Mouse (Mus musculus) lung, embryonic 14.5 days (tissue): Measurements from ENCODE around the gene Trabd. TPM values are rescaled to one million over a fixed set of nuclear protein-coding genes. Genes with fewer than 3 reads are reported as not detected.

Source experiments
- ATAC-seq: fragments of 200-750 bp; cut with Nextera tagmentation; 2 replicates; pipeline ENCODE4 v1.8.0; 2017; ENCODE audit warnings: mild to moderate bottlenecking, moderate TSS enrichment, moderate library complexity; ENCODE audit not compliant: insufficient read depth
- DNase-seq: peaks from one replicate; pipeline ENCODE4 v3.0.0-alpha.2; 2015
- H3K27ac ChIP-seq: fragments of 300-500 bp; sonication (generic); 2 replicates; pipeline ENCODE4 v1.5.1; 2014; ENCODE audit warnings: low read depth, mild to moderate bottlenecking, moderate library complexity
- H3K27me3 ChIP-seq: fragments of 300-500 bp; sonication (generic); 2 replicates; pipeline ENCODE4 v1.6.1; 2014; ENCODE audit warnings: low read length, control low read depth; ENCODE audit not compliant: insufficient read depth
- H3K36me3 ChIP-seq: fragments of 300-500 bp; sonication (generic); 2 replicates; pipeline ENCODE4 v1.6.1; 2014; ENCODE audit warnings: control low read depth; ENCODE audit not compliant: insufficient read depth
- H3K4me1 ChIP-seq: fragments of 300-500 bp; sonication (generic); 2 replicates; pipeline ENCODE4 v1.6.1; 2014; ENCODE audit warnings: antibody characterized with exemption, control low read depth; ENCODE audit not compliant: insufficient read depth
- H3K4me2 ChIP-seq: fragments of 300-500 bp; sonication (generic); 2 replicates; pipeline ENCODE4 v1.6.1; 2014; ENCODE audit warnings: mild to moderate bottlenecking
- H3K4me3 ChIP-seq: fragments of 300-500 bp; sonication (generic); 2 replicates; pipeline ENCODE4 v1.5.1; 2014; ENCODE audit warnings: low read depth, low read length
- H3K9ac ChIP-seq: fragments of 300-500 bp; sonication (generic); 2 replicates; pipeline ENCODE4 v1.6.1; 2014
- H3K9me3 ChIP-seq: fragments of 300-500 bp; sonication (generic); 2 replicates; pipeline ENCODE4 v1.6.1; 2016; ENCODE audit warnings: low read depth, low read length, control low read depth
- CTCF ChIP-seq: IDR thresholded peaks from 2 replicates; pipeline ENCODE4 v1.5.1; 2016; ENCODE audit warnings: antibody characterized with exemption, low read depth
- WGBS: fragments of 180-500 bp; shearing (Covaris S2); extraction: QIAGEN DNeasy Blood & Tissue Kit; methylation state at CpG from one replicate; pipeline ENCODE4 v1.1.7; 2014; 5-methylcytosine and 5-hydroxymethylcytosine counted together
- polyA plus RNA-seq: library from polyadenylated mRNA; unstranded; fragments of >200 nt; fragmentation: Nextera tagmentation; extraction: Ambion mirVana; gene quantifications from 2 replicates; pipeline ENCODE4 v1.2.1, GENCODE M21; 2014

The Trabd gene
- polyA plus RNA-seq, 1 experiment from 2014 or later = 51.6 TPM

GRCm38 (mm10) chr15:89127364-89127940 lies 52.5 kb downstream of the Trabd start:
- 0 out of 2 replicates have a peak, but pooled peaks cover 3% of the 10 kb centered on the region for H3K4me1 ChIP-seq
- peak overlapping the region; percentile 51 for H3K4me3 ChIP-seq
- ATAC-seq (no peak), DNase-seq (no peak)
- H3K9ac ChIP-seq = peak overlapping the region; percentile 57; the same call in 1 of the 2 replicates
- TF ChIP-seq CTCF = no peak
- no peaks in the 10 kb centered on the region for H3K27me3 ChIP-seq
- peak overlapping the region; percentile 79 for H3K4me2 ChIP-seq
- no peak overlapping the region for H3K27ac ChIP-seq
- no peaks in the 10 kb centered on the region for H3K9me3 ChIP-seq
- H3K36me3 ChIP-seq = 0 out of 2 replicates have a peak, but pooled peaks cover 6% of the 10 kb centered on the region
- 82% methylated on average over 8 of the region's 8 CpGs for WGBS

- ATAC-seq = peak; percentile 87
- DNase-seq = peak; percentile 90
- Histone ChIP-seq H3K36me3 (0 out of 2 replicates have a peak, but pooled peaks cover 6% of the 10 kb centered on the region), H3K9ac (peak within 1 kb of the TSS; percentile 57), H3K27ac (peak within 1 kb of the TSS; percentile 71; the same call in 1 of the 2 replicates), H3K27me3 (no peaks in the 10 kb centered on the region), H3K9me3 (no peaks in the 10 kb centered on the region), H3K4me1 (0 out of 2 replicates have a peak, but pooled peaks cover 3% of the 10 kb centered on the region), H3K4me3 (peak within 1 kb of the TSS; percentile 51), H3K4me2 (peak within 1 kb of the TSS; percentile 79)
- WGBS = 3% methylated on average over 36 of the region's 36 CpGs
- peak; percentile 95 for TF ChIP-seq CTCF
Measured at GRCm38 (mm10) chr15:89128382-89129350, 53.7 kb downstream of the Trabd start, which contains the start of gene Hdac10. Gene Hdac10, minus strand, starts transcription at chr15:89128700.

- H3K27me3 ChIP-seq = no peaks in the 10 kb centered on the region
- no peak overlapping the region for H3K27ac ChIP-seq
- no peak for TF ChIP-seq CTCF
Measured at GRCm38 (mm10) chr15:89130245-89130644, 55.3 kb downstream of the Trabd start.

GRCm38 (mm10) chr15:89131316-89131715 lies 56.4 kb downstream of the Trabd start:
- no peak for ATAC-seq
- 0 out of 2 replicates have a peak, but pooled peaks cover 3% of the 10 kb centered on the region for H3K4me1 ChIP-seq
- DNase-seq = no peak
- H3K4me3 ChIP-seq = no peak overlapping the region
- H3K9ac ChIP-seq = no peak overlapping the region
- 81% methylated on average over 3 of the region's 3 CpGs for WGBS
- no peaks in the 10 kb centered on the region for H3K27me3 ChIP-seq
- H3K36me3 ChIP-seq = no peaks in the 10 kb centered on the region
- H3K9me3 ChIP-seq = no peaks in the 10 kb centered on the region
- TF ChIP-seq CTCF = no peak
- no peak overlapping the region for H3K4me2 ChIP-seq
- H3K27ac ChIP-seq = no peak overlapping the region

More at GRCm38 (mm10) chr15:89130245-89130644, 55.3 kb downstream of the Trabd start:
- no peak overlapping the region for H3K4me3 ChIP-seq
- DNase-seq (no peak), ATAC-seq (no peak)
- H3K36me3 ChIP-seq = 0 out of 2 replicates have a peak, but pooled peaks cover 3% of the 10 kb centered on the region
- H3K4me1 ChIP-seq = 0 out of 2 replicates have a peak, but pooled peaks cover 3% of the 10 kb centered on the region
- no peaks in the 10 kb centered on the region for H3K9me3 ChIP-seq
- no peak overlapping the region for H3K4me2 ChIP-seq
- no peak overlapping the region for H3K9ac ChIP-seq

Other genes starting within 250 kb of the Trabd start
- 48.6 TPM in 2 replicates for gene Pim3, start 212.9 kb upstream of the Trabd start, polyA plus RNA-seq
- not detected in 2 replicates for gene Ttll8, start 120.7 kb upstream of the Trabd start, polyA plus RNA-seq
- gene Mlc1, start 96.1 kb upstream of the Trabd start, polyA plus RNA-seq = not detected in 2 replicates
- gene Mov10l1, start 92.2 kb upstream of the Trabd start, polyA plus RNA-seq = 0.89 TPM in 1 of 2 replicates, not detected in the other
- 0.22 and 0.34 TPM in 2 replicates for gene Panx2, start 15.4 kb upstream of the Trabd start, polyA plus RNA-seq
- 18.7 and 21.5 TPM in 2 replicates for gene Selenoo, start 14.0 kb downstream of the Trabd start, polyA plus RNA-seq
- 18.4 and 19.8 TPM in 2 replicates for gene Tubgcp6, start 48.0 kb downstream of the Trabd start, polyA plus RNA-seq
- gene Hdac10, start 53.6 kb downstream of the Trabd start, polyA plus RNA-seq = 18.8 and 19.7 TPM in 2 replicates
- 11.4 and 11.9 TPM in 2 replicates for gene Mapk12, start 65.6 kb downstream of the Trabd start, polyA plus RNA-seq
- 11.3 and 13.3 TPM in 2 replicates for gene Mapk11, start 74.5 kb downstream of the Trabd start, polyA plus RNA-seq
- gene Plxnb2, start 105.7 kb downstream of the Trabd start, polyA plus RNA-seq = 149 and 156 TPM in 2 replicates
- gene Dennd6b, start 121.4 kb downstream of the Trabd start, polyA plus RNA-seq = 9.2 and 11.0 TPM in 2 replicates
- 25.6 and 27.8 TPM in 2 replicates for gene Ppp6r2, start 136.4 kb downstream of the Trabd start, polyA plus RNA-seq
- 56.5 and 71.3 TPM in 2 replicates for gene Sbf1, start 240.2 kb downstream of the Trabd start, polyA plus RNA-seq
- gene Adm2, start 247.6 kb downstream of the Trabd start, polyA plus RNA-seq = 0.33 and 0.53 TPM in 2 replicates